Mouse (Mus musculus) MN1 (cell line): Measurements from ENCODE around the gene Tnfrsf11a.
"Not testable (repeated sequence)": the region's sequence is repeated elsewhere in the genome, so short reads cannot be mapped to it uniquely, and the experiment has no call there.

Source experiments
- DNase-seq: peaks from one replicate; pipeline ENCODE4 v3.0.0-alpha.2; 2016; ENCODE audit warnings: low spot score

Tnfrsf11a gene

DNA sequence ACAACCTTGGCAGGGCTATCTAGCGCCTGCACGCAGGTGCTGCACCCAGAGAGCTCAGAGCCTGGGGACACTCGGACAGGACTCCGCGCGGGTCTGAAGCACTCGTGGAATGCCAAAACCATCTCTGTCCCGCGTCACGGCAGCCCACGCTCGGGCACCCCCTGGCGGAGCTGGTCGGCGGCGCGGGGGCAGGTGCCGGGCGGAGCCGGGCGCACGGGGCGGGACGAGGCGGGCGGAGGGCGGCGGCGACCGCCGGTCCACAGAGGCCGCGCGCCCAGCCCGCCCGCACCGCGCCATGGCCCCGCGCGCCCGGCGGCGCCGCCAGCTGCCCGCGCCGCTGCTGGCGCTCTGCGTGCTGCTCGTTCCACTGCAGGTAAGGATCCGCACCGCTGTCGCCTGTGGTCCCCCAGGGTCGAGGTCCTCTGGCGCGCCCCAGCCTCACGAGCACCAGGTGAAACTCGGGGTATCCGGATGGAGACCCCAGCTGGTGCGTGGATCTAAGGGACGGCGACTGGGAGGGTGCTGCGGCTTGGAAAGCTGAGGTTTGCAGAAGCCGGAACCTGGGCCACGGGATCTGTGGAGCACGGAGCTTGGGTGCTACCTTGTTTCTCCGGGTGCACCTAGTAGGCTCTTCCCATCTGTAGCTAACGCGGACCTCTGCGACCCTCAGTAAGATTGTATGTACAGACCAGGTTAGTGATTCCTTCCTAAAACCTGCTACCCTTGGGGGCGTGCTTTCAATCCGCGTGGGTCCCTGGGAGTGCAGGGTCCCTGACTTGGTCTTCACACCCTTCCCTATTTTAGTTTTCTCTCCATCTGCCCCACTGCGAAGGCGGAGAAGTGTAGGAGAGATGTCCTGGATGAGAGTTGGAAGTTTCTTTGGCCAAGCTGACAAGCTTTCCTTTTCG lies at the start of gene Tnfrsf11a:
TSS of gene Tnfrsf11a (plus strand) at position 262 of the 908 bp plus-strand sequence.
- DNase-seq, result no peak

DNA sequence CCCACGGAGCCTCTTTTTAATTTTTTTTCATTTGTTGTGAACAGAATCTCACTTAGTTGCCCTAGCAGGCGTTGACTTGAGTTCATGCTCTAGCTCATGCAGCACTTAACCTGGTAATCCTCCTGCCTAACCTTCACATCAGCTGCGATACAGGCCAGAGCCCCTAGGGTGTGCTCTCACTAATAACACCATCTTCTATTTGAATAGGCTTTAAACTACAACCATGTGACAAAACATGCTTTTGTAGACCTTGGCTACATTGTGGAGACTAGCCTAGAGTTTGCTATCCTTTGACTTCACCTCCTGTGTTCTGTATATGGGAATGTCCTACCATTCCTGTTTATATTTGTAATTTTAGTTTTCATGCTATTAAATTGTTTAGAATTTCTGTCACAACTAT lies 45.2 kb upstream of the Tnfrsf11a start:
- no peak for DNase-seq

DNA sequence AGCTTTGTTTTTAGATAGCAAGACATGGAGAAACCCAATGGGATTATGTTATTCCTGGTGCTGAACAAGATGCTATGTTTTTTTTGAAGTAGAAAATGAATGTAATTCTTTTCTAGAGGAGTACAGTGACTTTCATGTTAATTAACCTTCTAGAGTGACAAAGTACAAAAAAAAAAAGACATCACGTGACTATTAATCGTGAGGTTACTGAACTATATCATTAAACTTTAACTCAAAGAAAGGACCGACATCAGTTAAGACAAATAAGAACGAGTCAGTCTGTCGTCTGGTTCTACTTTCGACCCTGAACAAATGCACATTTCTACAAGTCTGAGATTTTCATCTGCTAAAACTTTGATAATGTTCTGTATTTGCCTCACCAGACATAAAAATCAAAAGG lies 42.2 kb upstream of the Tnfrsf11a start:
- no peak for DNase-seq

DNA sequence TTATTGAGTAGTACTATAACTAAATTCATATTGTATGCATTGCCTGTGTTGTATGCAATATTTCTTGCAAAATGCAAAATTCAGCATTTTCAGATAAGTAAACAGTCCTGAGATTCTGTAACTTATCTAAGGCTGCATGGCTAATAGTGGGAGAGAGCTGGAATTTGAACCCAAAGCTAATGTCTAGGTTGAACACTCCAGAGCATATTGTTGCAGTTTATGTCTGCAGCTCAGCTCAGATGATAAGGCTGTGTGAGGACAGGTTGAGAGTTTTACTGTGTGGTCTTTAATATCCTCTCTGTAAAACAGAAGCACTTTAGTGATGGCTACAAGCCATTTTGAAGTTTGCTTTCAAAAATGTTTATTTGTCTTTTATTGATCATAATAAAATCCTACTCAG lies 41.0 kb upstream of the Tnfrsf11a start:
- no peak for DNase-seq

DNA sequence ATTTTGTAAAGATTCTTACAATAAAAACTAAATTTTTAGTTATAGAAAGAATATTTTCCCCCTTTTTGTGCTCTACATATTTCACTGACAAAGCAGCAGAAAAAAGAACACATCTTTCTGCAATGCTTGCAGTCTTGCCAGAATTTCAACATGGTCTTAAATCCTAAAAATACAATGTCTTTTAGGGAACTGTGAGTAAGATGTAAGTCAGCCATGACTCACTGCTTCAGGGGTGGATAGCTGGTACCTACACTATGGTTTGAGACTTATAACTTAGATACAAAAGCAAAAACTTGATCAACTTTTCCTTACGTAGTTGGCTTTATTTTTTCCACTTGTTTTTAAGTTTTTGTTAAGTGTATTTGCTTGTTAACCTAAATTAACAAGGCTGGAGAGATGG lies 38.0 kb upstream of the Tnfrsf11a start:
- no peak for DNase-seq

DNA sequence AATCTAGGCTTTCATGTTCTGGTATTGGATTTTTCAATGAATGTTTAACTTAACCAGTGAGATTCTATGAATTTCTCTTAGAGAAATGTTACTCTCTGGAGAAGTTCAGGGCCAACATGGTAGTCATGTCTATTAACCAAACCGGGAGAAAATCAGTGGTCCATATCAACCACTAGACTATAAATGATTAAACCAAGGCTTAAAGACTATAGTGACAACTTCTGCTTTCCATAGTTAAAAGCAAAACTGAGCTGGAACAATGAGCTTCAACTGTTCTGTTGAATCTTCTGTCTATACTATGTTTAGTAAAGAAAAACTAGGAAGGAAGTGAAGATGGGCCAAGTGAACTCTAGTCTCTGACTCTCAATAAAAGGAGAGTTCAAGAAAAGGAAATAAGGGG lies 34.1 kb upstream of the Tnfrsf11a start:
- DNase-seq, result no peak

DNA sequence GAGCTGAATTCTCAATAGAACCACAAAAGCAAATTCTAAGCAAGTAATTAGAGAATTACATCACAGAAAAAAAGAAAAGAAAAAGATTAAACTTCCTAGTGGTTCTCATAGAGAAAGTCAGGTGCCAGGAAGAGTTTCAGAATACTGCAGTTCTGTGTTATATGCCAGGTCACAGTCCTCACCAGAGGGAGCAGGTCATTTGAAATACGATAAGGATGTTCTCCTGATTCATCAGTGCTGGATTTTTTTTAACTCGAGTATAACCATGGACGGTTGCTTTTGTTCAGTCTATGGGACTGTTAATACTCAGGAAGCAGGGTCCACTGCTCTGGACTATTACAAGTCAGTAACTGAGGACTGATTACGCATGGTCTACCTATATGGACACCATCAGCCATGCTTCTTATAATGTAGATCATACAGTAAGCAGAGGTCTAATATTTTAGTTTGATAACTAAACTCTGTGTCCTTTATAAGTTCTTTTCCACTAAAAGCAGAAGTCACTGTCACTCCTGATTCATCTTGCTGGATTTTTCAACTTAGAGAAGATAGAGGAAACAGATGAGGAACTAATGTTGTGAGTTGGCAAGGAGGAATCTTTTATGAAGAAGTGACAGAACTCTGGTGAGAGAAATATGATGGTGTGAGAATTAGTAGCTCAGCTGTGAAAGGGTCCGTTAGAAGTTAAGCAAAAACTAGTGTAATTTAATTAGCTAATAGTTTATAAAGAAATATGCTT lies 33.5 kb upstream of the Tnfrsf11a start:
- no peak for DNase-seq

DNA sequence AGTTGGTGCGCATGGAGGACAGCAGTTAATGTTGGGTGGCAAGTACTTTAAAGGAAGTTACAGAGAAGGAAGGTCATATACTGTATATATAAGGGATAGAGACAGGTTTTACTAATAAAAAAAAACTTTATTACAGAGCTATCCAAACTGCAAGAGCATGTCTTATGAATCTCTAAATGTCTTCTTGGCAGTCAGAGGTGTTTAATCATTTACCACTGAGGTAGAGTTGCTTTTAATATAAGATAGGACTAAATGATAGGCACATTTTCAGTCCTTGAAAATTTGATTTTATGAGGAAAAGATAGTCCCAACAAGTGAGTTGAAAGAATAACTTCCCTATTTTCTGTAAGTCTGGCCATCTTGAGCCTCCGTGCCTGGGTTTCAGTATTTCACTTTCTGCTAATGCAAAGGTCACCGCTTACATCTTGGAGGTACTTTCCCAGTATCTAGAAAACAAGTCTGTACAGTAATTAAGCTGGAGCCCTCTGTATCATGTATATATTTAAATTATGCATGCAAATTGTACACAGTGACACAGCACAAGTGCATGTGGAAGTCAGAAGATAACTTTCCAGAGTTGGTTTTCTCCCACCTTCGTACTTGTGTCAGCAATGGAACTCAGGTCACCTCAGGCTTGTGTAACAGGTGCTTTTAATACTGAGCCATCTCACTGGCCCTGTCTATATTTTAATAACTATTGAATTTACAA lies 32.3 kb upstream of the Tnfrsf11a start:
- no peak for DNase-seq

DNA sequence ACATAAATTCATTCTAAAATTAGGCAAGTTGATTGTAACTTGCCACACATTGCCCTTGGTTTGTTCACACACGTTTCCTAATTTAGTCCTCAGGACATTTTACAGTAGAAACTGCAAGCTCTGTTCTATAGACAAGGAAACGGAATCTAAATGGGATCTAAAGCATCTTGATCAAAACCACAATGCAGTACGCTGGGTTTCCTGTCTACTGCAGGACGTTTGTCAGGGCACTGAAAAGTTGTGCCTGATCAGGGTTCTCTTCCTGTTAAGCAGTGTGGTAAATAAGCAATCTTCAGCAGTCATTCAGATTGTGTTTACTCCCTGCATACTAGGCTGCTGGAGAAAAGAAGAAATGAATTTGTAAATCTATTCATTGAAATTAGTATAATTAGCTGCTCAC lies 28.3 kb upstream of the Tnfrsf11a start:
- no peak for DNase-seq

GRCm38 (mm10) chr1:105752944-105753343 lies 27.6 kb upstream of the Tnfrsf11a start:
- DNase-seq, result no peak

DNA sequence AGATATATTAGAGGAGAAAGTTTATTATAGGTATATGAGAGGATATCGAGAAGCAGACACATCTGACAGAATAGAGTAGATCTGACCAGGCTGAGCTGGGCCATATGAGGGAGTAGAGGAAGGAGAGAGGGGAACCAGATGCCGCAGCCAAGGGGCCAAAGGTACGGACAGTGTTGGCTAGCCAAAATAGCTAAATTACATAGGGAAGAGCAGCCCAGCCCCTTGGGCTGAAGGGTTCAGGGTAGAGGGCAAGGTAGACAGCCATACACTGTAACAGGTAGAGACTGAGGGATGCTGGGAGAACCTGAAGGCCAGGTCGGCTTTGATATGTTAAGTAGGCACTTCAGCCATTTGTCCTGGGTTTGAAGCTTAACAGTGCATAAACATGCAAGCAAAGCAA lies 21.7 kb upstream of the Tnfrsf11a start:
- DNase-seq, result no peak

GRCm38 (mm10) chr1:105759422-105760165 lies 20.9 kb upstream of the Tnfrsf11a start:
- DNase-seq, result no peak

GRCm38 (mm10) chr1:105765586-105765985 lies 14.9 kb upstream of the Tnfrsf11a start:
- no peak for DNase-seq

- DNase-seq, result not testable (repeated sequence)
Measured at GRCm38 (mm10) chr1:105766099-105766498, 14.4 kb upstream of the Tnfrsf11a start.

DNA sequence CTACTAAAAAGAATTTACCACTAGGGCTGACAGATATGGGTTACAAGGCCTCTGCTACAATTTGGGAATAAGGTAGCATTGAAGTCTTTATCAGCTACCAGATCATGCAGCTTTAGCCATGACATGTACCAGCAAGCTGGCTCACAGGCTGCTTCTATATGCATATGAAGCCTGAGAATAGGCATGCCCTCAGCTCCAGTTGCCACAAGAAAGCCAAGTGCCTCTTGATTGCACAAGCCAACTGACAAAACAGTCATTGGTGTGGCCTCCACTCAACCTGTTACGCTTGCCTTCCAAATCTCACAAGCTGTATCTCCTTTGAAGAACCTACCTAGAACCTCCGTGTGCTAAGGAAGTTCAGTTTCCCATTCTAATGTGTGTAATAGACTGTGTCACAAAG lies 12.1 kb upstream of the Tnfrsf11a start:
- no peak for DNase-seq

DNA sequence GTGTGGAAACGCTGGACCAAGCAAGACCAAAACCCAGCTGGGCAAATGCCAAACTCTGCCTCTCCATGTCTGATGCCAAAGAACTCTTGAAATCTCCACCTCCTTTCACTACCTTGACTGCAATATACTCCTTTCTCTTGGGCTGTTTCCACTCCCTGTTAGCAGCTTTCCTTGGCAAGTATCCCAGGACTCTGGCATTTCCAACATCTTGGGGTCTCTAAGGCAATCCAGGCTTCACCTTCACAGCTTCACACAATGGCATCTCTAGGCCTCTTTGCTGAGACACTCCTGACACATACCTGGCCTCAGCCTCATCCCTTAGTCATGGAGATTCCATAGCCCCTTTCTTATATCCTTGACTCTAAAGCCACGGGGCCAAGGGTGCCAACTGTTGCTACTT lies 9.8 kb upstream of the Tnfrsf11a start:
- no peak for DNase-seq

DNA sequence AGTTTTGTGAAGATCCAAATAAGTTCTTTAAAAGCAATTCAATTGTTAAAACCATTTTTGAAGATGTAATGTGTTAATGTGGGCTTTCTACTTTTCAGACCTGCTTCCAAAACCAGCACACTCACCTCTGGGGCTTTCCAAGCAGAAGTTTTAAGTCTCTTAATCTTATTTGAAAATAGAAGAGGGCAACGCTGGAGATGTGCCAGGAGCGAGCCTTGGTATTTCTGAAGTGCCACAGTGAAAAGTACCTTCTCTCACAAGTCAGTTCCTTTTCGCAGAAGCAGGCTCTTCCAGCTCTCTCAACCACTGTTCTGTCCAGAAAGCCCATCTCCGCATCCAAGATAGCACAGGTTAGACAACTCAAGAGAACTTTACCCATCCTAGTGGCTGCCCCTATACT lies 4.1 kb upstream of the Tnfrsf11a start:
- DNase-seq, result no peak

- no peak for DNase-seq
Measured at GRCm38 (mm10) chr1:105780079-105780456, 450 bp upstream of the Tnfrsf11a start.

- DNase-seq, result no peak
Measured at GRCm38 (mm10) chr1:105781391-105782146, 1.1 kb downstream of the Tnfrsf11a start.

DNA sequence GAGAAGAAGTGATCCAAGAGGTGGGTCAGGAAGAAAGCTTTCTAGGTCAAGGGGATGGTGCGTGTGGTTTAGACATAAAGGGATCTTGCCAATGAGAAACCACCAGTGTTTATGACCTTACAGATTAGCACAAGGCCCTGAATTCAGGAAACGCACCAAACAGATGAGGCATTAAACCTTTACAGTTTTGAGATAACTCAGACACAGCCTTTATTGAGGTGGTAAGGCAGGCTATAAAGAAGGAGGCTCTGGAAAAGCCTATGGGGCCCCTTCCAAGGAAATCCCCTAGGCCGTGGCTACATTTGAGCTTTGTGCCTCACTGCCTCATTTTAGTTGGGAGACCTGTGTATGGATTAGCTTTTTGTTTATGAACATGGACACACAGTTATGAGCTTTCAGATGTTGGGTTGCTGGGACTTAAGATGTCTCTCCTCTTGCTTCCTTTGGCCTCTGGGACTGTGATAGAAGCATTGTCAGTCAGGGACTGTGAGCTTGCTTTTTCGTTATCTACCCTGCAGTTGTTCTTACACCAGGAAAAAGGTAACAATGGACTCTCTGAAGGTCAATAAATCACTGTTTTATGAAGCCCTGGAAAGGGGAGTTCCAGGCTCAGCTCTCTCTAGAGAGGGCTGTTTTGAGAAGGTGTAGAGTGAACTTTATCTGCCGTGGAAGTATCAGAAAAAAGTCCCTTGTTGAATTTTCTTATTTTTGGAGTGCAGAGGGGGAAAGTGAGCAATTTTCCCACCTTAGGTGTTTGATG lies 3.9 kb downstream of the Tnfrsf11a start:
- no peak for DNase-seq
